Mouse (Mus musculus) gastrocnemius, adult 18-20 months (tissue): ENCODE data around the gene Lsr. TPM values are rescaled to one million over a fixed set of nuclear protein-coding genes. Genes with fewer than 3 reads are reported as not detected.
"Not testable (repeated sequence)": the region's sequence is repeated elsewhere in the genome, so short reads cannot be mapped to it uniquely, and the experiment has no call there.

Experiments used
- DNase-seq: peaks from one replicate; pipeline ENCODE4 v3.0.0; 2021; ENCODE audit warnings: low spot score
- total RNA-seq, 2 experiments: library from RNA; stranded (reverse); gene quantifications; 2 replicates each; pipeline ENCODE4 v1.2.3; 2021

Lsr gene
- total RNA-seq, 2 experiments from 2014 or later, result 0.30 to 0.55 TPM

DNA sequence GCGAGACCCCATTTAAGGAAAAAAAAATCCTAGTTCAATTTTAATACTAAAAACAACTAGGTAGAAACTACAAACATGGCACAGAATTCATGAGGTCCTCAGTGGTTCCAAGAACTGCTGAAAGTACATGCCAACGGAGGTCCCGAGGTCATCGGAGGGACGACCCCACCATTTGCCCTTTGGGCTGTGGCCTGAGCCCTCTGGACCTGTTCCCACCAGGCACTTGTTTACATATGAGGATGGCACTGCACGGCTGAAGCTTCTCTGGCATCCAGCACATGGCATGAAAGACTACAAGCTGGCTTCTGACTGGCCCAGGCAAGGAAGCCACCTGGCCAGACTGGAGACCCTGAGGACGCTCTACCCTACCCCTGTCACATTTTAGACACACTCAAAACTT lies 8.9 kb downstream of the Lsr start:
- no peak for DNase-seq

DNA sequence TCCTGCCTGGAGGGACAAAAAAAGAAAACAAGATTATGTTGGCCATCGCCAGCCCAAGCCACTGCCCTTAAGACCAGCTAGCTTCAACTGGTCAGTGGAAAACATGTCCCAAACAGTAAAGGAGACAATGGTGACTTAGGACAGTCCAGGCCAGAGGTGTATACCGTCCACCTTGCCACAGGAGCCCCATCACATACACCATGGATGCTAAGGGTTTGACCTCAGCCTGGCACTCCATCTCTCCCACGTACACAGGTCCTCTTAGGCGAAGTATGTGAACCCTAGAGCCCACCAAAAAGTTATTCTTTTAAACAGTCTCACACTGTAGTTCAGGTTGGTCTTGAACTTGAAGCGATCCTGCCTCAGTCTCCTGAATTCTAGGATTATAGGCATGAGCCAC lies 10.4 kb downstream of the Lsr start:
- no peak for DNase-seq

DNA sequence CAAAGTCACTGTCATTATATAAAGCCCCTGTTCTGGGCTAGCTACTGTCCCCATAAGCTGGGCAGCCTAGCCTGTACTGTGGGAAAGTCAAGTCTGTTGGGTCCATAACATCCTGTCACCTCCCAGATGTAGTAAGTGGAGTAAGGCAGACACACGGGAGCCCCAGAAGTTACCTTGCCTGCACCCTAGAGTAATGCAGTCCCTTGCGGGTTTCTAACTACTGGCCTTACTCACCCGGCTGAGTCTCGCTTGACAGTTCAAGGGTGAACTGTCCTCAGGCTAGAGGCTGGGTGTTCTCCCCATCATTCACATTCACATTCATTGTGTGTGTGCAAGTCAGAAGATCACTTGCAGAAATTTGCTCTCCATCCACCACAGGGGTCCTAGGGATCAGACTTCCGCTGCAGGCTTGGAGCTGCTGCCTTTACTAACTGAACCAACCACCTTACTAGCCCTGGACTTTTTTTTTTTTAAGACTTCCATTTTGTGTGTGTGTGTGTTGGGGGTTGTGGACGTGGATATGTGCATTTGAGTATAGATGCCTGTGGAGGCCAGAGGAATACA lies 13.4 kb downstream of the Lsr start:
- no peak for DNase-seq

DNA sequence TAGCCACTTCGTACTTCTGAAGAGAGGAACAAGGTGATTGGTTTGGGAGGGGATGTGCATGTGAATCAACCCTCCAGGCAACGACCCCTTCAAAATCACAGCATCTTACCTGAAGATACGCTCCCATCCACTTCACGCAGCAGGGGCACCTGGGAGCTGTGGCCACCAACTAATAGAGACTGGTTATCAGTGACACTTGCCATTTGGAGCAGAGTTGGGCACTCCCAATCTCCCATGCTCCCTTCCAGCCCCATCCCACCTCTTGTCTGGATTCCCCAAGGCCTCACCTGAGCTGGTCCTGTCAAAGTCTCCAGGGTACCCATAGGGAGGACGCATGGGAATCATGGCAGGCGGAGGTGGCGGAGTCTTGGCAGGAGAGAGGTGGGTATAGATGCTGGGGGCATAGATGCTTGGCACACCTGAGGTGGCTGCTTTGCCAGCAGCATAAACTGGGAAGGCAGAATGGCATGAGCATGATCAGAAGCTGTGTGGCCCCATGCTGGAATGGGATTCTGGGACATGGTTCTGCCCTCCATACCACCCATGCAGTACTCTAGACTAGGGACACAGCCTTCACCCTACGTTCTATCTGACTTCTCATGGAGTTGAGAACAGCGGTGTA lies 14.3 kb downstream of the Lsr start:
- DNase-seq, result no peak

DNA sequence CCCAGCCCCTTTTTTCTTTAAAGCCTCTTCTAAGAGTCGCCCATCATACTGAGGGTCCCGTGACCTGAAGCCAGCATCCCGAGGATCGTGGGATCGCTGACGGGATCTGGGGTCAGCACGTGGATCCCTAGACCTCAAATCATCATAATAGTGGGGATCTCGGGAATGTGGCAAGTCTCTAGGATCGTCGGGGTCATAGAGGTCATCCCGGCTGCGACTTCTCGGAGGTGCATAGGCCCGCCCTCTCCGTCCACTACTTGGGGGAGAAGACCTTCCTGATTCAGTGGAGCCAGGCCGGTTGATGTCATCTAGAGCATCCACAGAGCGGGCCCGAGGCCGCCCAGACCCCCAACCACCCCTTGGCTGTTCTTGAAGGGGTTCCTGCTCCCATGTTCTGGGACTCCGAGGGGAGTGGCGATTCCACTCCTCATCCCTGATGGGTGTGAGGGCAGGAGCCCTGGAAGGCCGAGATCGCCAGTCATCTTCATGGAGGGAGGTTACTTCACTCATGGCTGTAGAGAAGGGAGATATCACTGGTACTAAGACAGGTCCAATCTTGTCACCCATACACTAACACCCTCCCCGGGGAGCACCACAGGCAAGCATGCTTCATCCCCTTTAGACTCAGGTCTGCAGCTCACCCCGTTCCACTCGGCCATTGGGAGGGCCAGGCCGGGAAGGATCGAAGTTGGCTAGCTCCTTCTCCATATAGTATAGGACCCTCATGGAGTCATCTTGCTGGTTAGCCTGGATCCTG lies 15.0 kb downstream of the Lsr start:
- DNase-seq, result no peak

DNA sequence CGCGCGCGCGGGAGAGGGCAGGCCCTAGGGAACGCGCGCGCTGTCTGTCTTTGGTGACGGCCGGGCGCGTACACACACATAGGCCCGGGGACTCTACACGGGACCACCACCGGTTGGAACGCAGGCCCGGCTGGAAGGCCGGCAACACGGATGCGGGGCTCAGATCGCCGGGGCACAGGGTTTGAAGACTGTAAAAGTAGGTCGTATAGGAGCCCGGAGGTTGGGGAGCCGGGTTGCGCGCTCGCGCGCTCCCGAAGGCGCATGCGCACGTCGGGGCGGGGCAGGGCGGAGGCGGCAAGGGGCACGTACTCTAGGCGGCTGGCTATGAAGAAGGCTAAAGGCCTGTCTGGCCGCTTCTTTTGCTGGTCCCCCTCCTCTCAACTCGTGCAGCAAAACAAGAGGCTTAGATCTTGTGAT lies 15.9 kb downstream of the Lsr start:
- DNase-seq, result peak; percentile 92

DNA sequence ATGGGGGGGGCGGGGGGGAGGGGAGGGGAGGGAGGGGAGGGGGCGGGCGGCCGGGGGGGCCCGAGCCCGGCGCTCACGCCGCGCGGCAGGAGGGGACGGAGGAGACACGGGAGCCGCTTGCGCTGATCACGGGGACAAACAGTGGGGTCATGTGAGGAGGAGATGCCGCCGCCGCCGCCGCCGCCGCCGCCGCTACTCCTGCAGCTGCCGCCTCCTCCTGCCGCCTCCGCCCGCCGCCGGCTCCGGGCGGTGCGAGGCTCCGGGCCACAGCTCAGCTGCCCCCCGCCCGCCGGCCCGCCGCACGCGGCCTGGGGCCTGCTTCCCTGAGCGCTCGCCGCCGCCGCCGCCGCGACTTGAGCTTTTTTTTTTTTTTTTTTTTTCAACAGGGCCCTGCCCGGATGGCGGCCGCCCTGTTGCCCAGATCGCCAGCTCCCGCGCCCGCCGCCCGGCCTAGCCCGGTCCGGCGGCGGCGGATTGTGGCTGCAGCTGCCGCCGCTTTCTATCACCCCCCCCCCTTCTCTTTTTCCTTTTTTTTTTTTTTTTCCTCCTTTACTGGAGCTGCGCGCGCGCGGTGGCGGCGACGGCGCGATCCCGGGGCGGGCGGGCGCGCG lies 16.4 kb downstream of the Lsr start, which contains the start of gene Usf2:
TSS of gene Usf2 (minus strand) at position 48 of the 611 bp plus-strand sequence.
- DNase-seq, result peak; percentile 75

DNA sequence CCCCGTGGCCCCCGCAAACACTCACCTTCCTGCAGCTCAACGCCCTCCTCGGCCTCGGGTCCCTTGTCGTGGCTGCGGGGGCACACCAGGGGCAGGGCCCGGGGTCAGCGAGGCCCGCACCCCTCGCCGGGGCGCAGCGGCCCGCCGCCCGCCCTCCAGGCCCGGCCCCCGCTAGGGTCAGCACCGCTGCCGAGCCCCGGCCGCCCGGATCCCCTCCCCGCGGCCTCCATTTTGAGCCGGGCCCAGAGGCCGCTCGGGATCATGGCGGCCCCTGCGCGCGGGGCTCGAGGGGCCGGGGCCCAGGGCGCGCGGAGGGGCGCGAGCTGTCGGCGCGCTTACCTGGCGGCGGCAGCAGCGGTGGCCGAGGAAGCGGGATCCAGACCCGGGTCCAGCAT lies 16.9 kb downstream of the Lsr start:
- no peak for DNase-seq

DNA sequence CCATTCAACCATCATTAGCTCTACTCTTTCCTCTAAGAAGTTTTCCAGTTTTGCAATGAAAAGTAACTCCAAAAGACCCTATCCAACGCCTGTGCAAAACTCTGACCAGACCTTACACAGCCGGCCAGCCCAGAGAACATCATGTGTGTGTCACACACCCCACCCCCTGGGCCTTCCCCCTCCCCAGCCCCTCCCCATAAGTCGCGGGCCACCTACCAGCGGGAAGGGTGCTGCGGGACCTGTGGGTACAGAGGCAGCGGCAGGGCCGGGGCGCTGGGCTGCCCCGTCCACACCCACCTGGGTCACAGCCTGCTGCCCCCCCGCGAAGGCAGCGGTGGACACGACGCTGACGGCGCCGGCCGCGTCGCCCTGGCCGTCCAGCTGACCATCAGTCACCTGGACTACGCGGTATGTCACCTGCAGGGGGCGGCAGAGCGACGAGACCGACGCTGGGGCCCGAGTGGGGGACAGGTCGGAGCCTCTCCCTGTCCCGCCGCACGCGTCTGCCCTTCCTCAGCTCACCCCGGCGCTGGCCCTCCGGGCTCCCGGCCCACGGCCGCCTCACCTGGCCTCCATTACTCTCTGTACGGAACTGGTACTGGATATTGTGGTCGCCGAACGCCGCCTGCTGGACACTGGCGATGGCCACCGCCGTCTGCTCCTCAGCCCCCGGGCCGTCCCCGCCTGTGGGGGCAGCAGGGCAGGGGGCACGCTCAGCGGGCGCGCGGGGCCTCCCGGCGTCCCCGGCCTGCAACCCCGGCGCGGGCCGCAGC lies 17.5 kb downstream of the Lsr start:
- DNase-seq, result peak; percentile 94

DNA sequence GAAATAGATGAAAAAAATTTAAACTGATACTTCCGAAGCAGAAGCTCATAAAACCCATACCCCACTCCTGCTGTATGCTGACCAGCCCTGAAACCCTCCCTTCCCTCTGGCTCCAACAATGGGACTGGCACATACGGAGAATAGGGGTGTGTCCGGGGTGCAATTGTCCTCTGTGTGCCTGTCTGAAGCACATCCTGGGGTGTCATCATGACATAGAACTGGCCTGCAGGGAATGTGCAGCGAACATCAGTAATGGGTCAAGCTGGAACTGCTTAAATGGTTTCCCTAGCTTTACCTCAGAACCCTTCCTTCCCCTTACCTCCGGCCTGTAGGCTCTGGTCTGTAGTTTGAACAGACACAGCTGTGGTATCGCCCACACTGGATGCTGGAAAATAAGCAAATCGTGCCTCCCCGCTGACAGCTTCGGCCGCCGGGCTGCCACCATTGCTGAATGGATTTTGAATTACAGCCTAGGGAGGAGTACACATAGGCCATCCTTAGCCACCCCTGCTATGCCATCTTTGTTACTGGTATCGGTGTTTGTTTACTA lies 18.2 kb downstream of the Lsr start:
- DNase-seq, result no peak

DNA sequence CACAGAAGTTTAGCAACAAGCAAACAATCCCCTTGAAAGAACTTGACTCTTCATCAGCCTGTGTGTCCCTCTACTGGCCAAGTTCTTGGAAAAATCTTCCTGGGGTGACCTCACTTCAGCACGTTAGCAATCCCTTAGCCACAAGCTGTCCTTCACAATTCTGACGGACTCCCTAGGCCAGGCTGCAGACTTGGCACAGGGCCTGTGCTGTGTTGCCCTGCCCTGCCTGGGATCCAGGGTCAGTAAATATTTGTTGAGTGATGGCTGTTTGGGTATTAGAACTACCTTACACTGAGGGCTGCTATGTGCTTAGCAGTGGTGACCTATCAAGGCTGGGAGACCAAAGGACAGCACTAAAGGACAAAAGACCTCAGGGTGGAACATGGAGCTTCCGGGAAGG lies 19.2 kb downstream of the Lsr start:
- no peak for DNase-seq

DNA sequence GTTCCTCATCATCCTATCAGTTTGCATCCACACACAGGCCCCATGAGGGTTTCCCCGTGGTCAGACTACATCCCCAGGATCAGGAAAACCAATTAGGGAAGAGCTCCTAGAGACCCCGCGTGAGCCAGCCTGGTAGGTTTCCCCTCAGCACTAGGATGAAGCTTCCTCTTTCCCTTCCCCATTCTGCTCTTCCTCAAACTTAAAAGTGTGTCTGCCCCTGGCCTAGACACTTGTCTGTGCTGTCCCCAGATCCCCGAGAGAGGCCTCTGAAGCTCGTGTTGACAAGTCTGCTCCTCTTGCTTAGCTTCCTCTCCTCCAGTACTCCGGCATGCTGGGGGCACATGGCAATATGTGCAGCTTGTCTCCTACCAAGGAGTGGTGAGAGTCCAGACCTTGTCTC lies 19.8 kb downstream of the Lsr start:
- no peak for DNase-seq

DNA sequence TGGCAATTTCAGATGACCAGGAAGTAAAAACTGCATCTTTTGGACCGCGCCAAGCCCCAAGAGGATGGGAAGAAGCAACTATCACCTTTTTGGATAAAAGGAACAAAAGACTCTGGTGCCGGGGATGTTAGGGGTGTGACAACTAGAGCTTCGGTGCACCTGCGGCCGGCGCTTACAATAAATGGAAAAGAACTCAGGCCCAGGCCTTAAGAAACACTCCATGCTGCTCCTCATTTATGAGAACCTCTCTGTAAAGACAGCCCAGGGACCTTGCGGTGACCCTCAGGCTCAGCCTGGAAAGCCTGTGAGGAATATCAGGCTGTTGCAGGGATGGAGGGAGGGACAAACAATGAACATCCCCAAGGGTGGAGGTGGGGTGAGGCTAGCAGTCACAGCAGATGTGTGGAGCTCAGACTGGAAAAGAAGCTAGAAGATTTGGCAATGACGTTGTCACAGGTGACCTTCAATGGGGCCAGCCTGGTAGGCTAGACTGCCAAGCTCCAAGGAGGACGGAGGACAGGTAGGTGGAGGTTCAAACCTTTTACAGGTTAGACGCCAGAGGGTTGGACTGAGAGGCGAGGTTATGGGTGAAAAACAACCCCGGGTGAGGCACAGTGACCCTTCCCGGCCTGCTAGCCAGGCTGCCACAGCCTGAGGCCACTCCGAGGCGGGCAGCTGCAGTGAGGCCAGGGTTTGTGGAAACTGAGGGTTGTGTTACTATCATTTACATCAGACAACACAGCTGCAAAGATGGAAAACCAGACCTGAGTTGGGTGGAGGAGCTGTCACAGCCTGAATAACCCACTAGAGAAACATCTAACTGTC lies 20.6 kb downstream of the Lsr start:
- no peak for DNase-seq

DNA sequence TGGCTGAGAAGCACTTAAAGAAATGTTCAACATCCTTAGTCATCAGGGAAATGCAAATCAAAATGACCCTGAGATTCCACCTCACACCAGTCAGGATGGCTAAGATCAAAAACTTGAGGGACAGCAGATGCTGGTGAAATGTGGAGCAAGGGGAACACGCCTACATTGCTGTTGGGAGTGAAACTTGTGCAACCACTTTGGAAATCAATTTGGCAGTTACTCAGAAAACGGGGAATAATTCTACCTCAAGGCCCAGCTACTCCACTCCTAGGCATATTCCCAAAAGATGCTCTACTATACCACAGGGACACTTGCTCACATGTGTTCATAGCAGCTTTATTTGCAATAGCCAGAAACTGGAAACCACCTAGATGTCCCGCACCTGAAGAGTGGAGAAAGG lies 23.4 kb downstream of the Lsr start:
- DNase-seq, result not testable (repeated sequence)

DNA sequence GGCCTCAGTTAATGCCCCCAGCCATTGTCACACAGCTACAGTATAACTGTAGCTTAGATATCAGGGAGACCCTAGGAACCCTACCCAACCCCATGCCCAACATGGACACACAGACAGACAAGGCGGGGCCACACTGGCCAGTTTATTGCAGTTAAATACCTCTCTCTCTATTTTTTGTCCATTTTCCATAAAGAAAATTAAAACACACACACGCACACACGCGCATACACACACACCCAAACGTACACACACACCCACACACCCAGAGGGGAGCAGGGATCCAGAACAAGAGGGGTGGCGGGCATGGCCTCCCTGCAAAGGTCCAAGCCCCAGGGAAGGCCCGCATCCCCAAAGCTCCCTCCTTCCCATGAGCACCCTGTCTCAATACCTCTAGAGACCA lies 27.4 kb downstream of the Lsr start:
- DNase-seq, result no peak

DNA sequence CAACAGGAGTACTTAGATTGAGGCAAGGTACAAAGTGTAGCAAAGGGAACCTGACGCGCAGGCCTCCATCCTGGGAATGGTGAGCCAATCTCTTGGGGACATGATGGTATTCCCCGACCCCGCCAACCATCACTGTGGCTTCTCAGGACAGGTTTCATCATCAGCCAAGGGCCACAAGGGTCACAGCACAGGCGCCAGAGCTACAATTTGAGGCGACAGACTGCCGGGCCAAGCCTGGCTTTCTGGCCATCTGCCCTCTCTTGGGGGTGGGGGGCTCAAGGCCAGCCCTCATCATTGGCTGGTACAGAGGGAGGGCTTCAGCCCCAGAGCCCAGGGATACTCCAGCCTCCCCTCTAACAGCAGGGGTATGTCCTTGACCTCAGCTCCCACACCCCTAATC lies 27.8 kb downstream of the Lsr start:
- not testable (repeated sequence) for DNase-seq

DNA sequence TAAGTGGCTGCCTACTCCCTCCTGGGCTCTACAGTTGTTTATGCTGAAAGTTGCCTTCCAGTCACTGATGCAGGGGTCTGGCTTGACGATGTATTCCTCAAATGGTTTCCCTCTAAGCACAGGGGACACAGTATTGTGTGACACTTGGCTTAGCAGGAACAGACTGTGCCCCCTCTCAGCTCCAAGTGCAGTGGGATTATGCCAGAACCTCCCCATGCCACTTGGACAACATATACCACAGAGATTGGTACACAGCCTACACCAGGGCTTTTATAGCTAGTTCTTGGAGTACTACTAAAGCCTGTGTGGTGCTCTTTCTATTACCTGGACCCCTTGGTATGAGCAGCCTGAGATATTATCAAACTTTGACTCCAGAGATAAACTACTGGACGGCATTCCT lies 28.6 kb downstream of the Lsr start:
- not testable (repeated sequence) for DNase-seq

DNA sequence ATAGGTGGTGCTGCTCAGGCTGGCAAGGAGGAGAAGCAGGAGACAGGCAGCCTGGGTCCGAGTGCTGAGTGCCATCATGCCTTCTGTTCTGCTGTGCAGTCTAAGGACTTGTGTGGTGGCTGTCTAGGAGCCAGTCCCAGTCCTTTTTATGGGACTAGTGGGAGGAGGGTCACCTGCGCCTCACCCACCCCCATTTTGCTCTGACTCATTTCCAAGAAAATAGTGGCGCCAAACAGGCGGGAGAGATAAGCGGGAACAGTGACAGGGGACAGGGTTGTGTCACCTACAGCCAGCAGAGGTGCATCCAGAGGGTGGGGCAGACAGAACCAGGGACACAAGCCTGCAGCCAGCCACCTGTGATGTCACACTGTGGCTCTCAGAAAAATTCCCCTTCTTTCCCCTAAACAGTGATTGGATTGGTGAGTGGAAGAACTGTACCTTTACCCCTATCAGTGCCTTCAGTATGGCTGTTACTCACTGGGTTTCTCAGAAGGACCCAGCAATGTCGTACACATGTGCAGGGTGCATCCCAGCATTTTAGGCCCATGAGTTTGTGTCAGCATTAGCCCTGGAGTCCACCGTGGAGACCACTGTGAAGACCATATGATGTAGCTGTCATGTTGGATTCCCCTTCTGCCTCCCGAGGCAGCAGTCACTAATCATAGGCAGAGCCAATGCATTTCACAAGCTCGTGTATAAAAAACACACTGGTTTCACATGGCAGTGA lies 29.2 kb downstream of the Lsr start, which contains the start of gene Hamp:
TSS of gene Hamp (minus strand) at position 124 of the 727 bp plus-strand sequence.
- no peak for DNase-seq

DNA sequence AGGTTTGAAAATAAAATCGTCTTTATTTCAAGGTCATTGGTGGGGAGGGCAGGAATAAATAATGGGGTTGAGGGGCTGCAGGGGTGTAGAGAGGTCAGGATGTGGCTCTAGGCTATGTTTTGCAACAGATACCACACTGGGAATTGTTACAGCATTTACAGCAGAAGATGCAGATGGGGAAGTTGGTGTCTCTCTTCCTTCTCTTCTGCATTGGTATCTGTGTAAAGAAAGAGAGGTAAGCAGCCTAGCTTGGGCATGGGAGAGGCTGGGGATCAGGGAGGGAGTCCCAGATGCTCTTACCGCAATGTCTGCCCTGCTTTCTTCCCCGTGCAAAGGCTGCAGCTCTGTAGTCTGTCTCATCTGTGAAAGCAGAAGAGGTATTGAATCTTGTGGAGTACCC lies 30.9 kb downstream of the Lsr start:
- DNase-seq, result not testable (repeated sequence)

DNA sequence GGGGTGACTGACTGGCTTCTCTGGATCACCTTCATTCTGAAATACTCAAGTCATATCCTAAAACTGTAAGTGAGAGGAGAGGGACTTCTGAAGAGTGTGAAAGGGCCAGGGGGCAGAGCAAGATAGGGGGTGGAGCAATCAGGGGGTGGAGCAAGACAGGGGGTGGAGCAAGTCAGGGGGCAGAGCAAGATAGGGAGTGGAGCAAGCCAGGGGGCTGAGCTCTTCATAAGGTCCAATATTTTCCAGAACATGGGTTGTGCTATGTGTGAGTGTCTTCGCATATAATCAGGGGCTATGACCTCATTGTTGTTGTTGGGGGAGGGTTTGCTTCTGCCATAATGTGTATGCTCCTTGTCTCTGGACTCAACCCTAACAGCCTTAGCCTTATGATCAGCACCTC lies 33.2 kb downstream of the Lsr start:
- not testable (repeated sequence) for DNase-seq
